Mouse (Mus musculus) cerebellum, adult 2 months (tissue): ENCODE data around the gene Ddb2.

ENCODE experiments used
- CTCF ChIP-seq: fragments of 200-500 bp; IDR thresholded peaks from 2 replicates; pipeline ENCODE4 v1.5.1; 2011; ENCODE audit warnings: low read depth, mild to moderate bottlenecking, control low read depth, low read length, moderate library complexity, borderline replicate concordance; ENCODE audit not compliant: insufficient read depth
- POLR2A ChIP-seq: fragments of 200-500 bp; IDR thresholded peaks from 2 replicates; pipeline ENCODE4 v1.6.1; 2011; ENCODE audit warnings: low read length, control low read depth, borderline replicate concordance; ENCODE audit not compliant: insufficient read depth

DNA sequence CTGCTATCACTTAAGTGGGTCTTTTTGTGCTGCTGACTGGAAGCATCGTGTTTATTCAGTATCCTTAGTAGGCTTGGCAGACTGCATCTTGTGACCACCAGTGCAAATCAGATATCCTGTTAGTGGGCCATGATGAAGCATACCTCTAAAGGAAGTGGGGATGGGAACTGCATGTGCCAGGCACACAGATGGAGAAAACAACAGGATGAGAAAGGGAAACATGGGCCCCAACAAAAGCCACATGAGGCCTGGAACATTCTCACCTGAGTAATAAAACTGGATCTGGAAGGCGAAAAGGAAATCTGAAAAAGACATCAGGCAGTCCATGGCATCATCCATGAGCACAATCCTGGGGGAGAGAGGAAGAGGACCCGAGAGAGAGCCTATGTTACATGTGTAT, 47.2 kb upstream of the Ddb2 start:
- no peak for TF ChIP-seq CTCF
- no peak for TF ChIP-seq POLR2A
